Mouse (Mus musculus): ENCODE measurements at regions not wholly inside any gene's neighbourhood (a gene's known extent, or its start where the extent isn't known, plus 50 kb on each side); places are given as distances from the start of the nearest gene placed in this dataset.

GRCm38 (mm10) chr11:111443381-111443780 is 377.4 kb downstream of the Kcnj2 start:
- in situ Hi-C loops (cut with MboI, MseI), result no loop called here

GRCm38 (mm10) chr11:111444791-111445190 is 378.8 kb downstream of the Kcnj2 start:
- in situ Hi-C loops (cut with MboI, MseI), result no loop called here

GRCm38 (mm10) chr11:111445764-111446163 is 379.8 kb downstream of the Kcnj2 start:
- in situ Hi-C loops (cut with MboI, MseI), result no loop called here

GRCm38 (mm10) chr11:111450811-111451494 is 385.0 kb downstream of the Kcnj2 start:
- in situ Hi-C loops (cut with MboI, MseI), result no loop called here

GRCm38 (mm10) chr11:111460046-111460445 is 394.1 kb downstream of the Kcnj2 start:
- in situ Hi-C loops (cut with MboI, MseI), result no loop called here

GRCm38 (mm10) chr11:111484981-111485380 is 419.0 kb downstream of the Kcnj2 start:
- in situ Hi-C loops (cut with MboI, MseI), result no loop called here

- in situ Hi-C loops (cut with MboI, MseI), result no loop called here
Observed at GRCm38 (mm10) chr11:111512471-111512870, 446.5 kb downstream of the Kcnj2 start.

GRCm38 (mm10) chr11:111522716-111523115 is 456.8 kb downstream of the Kcnj2 start:
- in situ Hi-C loops (cut with MboI, MseI), result no loop called here

GRCm38 (mm10) chr11:111523465-111523864 is 457.5 kb downstream of the Kcnj2 start:
- in situ Hi-C loops (cut with MboI, MseI), result no loop called here

- in situ Hi-C loops (cut with MboI, MseI), result loop anchor here (25.0 kb wide), 1 partner anchor 1261 kb away; the partner anchor contains the start of gene Sox9
Observed at GRCm38 (mm10) chr11:111526010-111526742, 460.2 kb downstream of the Kcnj2 start.

GRCm38 (mm10) chr11:111529591-111529990 is 463.6 kb downstream of the Kcnj2 start:
- in situ Hi-C loops (cut with MboI, MseI), result loop anchor here (25.0 kb wide), 1 partner anchor 1258 kb away; the partner anchor contains the start of gene Sox9

- in situ Hi-C loops (cut with MboI, MseI), result loop anchor here (25.0 kb wide), 1 partner anchor 1256 kb away; the partner anchor contains the start of gene Sox9
Observed at GRCm38 (mm10) chr11:111530912-111531311, 464.9 kb downstream of the Kcnj2 start.

- in situ Hi-C loops (cut with MboI, MseI), result loop anchor here (25.0 kb wide), 1 partner anchor 1255 kb away; the partner anchor contains the start of gene Sox9
Observed at GRCm38 (mm10) chr11:111532457-111532856, 466.5 kb downstream of the Kcnj2 start.

GRCm38 (mm10) chr11:111536040-111536836 is 470.3 kb downstream of the Kcnj2 start:
- in situ Hi-C loops (cut with MboI, MseI), result loop anchor here (5.0 to 25.0 kb wide), 2 partner anchors 1251 to 1631 kb away; partner anchors contain the start of gene Sox9

GRCm38 (mm10) chr11:111537654-111538053 is 471.7 kb downstream of the Kcnj2 start:
- in situ Hi-C loops (cut with MboI, MseI), result loop anchor here (5.0 to 25.0 kb wide), 2 partner anchors 1250 to 1630 kb away; partner anchors contain the start of gene Sox9

- in situ Hi-C loops (cut with MboI, MseI), result loop anchor here (5.0 to 25.0 kb wide), 2 partner anchors 1247 to 1627 kb away; partner anchors contain the start of gene Sox9
Observed at GRCm38 (mm10) chr11:111539960-111540359, 474.0 kb downstream of the Kcnj2 start.

- in situ Hi-C loops (cut with MboI, MseI), result loop anchor here (25.0 kb wide), 1 partner anchor 1242 kb away; the partner anchor contains the start of gene Sox9
Observed at GRCm38 (mm10) chr11:111545291-111545690, 479.3 kb downstream of the Kcnj2 start.

GRCm38 (mm10) chr11:111555131-111555530 is 489.2 kb downstream of the Kcnj2 start:
- in situ Hi-C loops (cut with MboI, MseI), result no loop called here

- in situ Hi-C loops (cut with MboI, MseI), result no loop called here
Observed at GRCm38 (mm10) chr11:111555615-111556014, 489.7 kb downstream of the Kcnj2 start.

GRCm38 (mm10) chr11:111558302-111559140 is 492.6 kb downstream of the Kcnj2 start:
- in situ Hi-C loops (cut with MboI, MseI), result no loop called here

- in situ Hi-C loops (cut with MboI, MseI), result no loop called here
Observed at GRCm38 (mm10) chr11:111563171-111563570, 497.2 kb downstream of the Kcnj2 start.

Measured in T-helper 2 cell (primary cell).